Mouse (Mus musculus) B cell, adult 2 months (primary cell): ENCODE data around the gene Nab2.

Experiments used
- DNase-seq, 2 experiments: peaks; one replicate each; pipeline ENCODE4 v3.0.0; 2022

Nab2 gene

DNA sequence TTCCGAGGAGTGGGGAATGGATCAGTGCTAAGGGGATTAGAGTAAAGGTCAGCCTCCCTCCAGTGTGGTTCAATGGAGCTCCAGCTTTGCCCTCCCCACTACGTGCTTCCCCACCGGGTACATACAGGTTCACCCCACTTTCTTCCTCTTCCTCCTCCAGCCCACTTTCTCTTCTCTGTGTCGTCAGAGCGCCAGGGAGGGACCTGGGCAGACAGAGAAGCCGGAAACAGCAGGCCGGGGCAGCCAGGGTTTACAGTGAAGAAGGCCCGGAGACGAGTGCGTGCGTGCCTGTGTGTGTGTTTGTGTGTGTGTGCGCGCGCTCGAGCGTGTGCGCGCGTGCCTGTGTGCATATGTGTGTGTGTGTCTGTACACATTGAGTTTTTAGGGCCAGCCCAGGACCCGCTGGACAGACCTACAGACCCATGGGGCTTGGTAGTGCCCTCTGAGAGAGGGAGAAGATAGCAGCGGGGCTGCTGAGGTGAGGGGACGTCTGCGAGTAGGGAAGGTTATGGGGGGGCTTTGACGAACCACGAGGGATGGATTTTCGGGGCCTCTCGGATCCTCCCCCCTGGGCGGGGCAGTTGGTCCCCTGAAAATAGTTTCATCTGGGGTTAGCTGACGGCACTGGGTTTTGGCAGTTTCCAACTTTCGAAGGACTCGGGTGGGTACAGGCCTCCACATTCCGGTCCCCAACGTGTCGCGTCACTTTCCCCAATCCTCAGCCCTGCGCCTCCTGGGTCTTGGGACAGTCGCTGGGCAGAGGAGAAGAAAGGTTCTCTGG is 25.4 kb downstream of the Nab2 start, which contains the start of gene Stat6:
Gene Stat6, plus strand, starts transcription at position 215 of the 781 bp plus-strand sequence.
- DNase-seq = peak; percentile 89 to 90

DNA sequence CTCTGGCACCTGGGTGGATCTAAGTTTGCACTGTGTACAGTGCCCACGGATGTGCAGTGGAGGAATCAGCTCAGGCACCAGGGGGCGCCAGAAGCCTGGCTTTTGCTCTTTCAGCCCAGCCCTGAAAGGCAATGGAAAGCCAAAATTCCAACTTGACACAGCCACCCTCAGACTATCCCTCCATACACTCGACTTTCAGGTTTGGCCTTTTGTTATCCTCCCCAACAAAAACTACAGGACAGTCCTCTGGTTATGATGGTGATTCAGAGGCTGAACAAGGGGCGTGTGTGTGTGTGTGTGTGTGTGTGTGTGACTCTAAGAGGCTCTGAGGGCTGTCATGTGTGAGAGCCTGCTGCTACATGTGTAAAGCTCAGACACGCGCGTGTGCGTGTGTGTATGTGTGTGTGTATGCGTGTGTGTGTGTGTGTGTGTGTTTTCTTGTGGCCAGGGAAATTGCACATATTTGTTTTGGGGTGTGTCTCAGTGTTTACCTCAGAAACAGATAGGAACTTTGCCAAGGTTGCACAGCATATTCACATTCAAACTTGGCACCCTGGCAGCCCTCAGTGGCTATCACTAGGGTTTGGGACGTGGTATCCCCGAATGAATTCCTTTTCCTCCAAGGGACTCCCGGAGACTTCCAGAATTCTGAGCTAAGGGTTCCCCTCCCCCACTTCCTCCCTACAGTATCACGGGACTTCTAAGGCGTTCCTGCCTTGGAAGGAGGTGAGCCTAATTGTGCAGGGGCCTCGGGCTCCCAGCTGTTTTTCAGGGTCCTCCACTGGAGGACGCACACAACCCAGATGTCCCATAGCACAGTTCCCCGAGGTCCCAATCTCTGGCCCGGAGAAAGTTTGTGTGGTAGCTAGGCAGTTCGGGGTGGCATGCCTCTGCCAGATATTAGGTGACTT is 26.3 kb downstream of the Nab2 start:
- peak; percentile 92 to 93 for DNase-seq

DNA sequence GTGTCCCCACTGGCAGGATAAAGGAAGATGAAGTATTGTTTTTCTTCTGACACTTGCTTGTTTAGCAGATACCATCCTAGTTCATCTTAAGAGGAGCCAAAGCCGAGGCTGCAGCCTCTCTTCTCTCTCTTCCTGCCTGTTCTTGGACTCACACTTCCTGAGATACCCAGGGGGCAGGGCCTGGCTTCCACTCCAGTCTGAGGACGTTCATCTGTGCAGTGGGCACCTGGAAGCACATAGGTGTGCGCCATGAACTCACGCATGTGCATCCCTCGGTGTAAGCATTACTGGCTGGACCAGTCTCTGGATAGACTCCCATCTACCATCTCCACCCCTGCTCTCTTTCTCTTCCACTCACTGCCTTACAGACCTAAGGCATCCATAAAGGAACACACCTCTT is 27.9 kb downstream of the Nab2 start:
- DNase-seq = no peak

DNA sequence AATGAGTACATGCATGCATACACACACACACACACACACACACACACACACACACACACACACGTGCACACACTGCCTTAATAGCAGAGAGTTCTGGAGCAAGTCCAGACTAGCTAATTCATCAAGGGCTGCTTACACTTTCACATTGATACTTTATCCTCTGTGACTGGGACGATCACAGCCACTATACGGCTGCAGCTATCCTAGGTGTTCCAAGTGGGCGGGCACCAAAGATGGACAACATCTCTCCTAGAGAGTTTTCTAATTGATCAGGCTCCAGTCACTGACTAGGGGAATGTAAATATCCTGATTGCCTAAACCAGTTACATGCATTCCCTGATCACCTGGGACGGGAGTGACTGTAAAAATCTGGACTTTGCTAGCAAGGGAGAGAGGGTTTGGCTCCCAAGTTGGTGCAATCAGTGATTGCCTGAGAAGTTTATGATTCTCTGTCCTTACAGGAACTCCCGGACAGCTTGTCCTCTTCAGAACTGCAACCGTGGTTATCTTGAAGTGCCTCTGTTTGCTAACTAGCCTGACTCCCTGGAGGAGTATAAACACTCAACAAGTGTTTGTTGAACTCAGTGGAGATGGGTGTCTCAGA is 35.6 kb downstream of the Nab2 start:
- no peak for DNase-seq

DNA sequence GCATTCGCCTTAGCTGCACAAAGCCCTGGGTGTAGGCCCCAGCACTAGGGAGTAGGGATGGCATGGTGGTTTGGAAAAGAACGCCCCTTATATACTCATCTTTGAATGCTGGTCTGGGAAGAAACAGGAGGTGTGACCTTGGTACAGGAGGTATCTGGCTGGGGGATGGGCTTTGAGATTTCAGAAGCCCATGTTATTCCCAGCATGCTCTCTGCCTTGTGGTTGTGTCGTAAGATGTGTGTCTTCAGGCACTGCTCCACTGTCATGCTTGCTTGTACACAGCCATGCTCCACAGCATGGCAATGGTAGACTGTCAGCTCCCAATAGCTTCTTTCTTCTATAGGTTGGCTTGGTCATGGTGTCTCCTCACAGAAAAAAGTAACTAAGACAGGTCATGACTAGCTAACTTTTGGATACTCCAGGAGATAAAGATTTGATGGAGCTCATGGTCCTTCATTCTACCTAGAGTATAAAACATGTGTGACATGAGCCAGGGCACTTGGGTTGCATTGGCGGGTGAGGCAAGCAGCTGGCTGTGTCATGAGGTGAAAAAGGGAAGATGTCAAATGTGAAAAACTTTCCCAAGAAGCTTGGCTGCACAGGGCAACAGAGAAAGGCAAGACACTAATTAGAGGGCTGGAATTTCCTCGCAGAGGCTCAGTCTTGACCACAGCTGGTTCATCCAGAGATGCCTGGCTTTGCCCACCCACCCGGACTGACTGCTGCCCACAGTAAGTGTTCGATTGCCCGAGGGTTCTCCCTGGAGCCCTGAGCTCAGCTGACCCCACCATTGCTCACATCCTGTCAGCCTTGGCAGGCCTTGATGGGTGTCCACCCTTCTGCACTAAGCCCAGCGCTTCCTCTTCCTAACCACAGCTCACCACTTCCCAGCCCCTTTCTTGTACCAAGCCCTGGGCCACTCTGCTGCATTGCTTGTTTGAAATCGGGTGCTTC is 36.8 kb downstream of the Nab2 start:
- DNase-seq = no peak

DNA sequence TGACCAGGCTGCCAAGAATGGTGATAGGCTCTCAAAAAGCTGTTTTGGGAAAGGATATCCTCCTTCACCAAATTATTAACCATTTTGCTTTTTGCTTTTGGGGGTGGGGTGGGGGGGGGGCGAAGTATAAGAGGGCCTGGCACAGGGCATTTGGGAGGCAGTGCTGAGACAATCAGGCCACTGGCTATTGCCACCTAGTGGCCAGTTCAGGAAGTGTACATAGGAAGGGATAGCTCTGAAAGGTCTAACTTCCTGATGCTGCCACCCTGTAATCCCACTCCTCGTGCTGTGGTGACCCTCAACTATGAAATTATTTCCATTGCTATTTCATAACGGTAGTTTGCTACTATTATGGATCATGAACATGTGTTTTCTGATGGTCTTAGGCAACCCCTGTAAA is 41.9 kb downstream of the Nab2 start:
- DNase-seq = peak; percentile 62 to 66

DNA sequence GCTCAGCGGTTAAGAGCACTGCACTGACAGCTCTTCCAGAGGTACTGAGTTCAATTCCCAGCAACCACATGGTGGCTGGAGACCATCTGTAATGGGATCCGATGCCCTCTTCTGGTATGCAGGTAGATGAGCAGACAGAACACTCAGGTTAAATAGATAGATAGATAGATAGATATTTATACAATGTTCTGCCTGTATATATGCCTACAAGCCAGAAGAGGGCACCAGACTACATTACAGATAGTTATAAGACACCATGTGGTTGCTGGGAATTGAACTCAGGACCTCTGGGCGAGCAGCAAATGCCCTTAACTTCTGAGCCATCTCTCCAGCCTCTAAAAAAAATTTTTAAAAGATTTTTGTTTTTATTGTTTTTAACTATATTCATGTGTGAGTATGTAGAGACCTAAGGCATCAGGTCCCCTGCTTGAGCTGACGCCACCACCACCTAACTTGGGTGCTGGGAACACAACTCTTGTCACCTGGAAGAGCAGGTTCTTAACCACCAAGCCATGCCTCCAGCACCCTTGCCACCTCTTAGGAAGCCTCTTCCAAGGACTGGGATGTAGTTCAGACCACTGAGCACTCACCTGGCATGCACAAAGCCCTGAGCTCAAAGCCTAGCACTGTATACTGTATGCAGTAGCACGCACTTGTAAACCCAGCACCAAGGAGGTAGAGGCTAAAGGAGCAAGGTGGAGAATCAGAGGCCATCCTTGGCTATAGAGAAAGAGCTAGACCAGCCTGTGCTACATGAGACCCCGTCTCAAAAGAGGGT is 44.7 kb downstream of the Nab2 start:
- no peak for DNase-seq

DNA sequence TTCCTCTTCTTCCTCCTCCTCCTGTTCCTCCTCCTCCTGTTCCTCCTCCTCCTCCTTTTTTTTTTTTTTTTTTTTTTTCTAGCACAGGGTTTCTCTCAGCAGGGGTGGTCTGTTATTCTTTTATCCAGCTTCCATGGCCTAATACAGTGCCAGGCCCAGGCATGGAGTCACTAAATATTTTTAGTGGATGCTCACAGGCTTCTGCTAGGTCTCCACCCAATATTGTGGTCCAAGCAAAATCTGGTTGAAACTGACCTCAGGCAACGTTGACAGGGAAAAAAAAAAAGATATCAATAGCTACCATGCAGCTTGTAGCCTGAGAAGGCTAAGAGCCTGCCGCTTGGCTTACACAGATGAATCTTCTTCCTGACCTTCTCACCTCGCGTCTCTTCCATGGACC is 45.7 kb downstream of the Nab2 start:
- no peak for DNase-seq

DNA sequence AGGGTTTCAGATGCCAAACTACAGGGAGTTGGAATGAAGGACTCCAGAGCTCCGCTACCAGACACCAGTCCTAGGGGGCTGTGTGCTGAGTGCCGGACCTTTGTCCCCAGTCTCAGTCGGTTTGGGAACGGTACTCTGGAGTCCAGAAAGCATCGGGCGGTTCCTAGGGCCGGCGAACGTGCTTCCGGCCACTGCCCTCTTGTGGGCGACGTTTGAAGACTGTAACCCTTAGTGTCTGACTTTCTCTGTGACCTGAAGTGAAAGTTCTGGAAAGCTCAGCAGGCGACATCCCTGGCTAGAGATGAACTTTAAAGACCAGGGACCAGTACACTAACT is 46.3 kb downstream of the Nab2 start:
- peak; percentile 34 to 43 for DNase-seq

DNA sequence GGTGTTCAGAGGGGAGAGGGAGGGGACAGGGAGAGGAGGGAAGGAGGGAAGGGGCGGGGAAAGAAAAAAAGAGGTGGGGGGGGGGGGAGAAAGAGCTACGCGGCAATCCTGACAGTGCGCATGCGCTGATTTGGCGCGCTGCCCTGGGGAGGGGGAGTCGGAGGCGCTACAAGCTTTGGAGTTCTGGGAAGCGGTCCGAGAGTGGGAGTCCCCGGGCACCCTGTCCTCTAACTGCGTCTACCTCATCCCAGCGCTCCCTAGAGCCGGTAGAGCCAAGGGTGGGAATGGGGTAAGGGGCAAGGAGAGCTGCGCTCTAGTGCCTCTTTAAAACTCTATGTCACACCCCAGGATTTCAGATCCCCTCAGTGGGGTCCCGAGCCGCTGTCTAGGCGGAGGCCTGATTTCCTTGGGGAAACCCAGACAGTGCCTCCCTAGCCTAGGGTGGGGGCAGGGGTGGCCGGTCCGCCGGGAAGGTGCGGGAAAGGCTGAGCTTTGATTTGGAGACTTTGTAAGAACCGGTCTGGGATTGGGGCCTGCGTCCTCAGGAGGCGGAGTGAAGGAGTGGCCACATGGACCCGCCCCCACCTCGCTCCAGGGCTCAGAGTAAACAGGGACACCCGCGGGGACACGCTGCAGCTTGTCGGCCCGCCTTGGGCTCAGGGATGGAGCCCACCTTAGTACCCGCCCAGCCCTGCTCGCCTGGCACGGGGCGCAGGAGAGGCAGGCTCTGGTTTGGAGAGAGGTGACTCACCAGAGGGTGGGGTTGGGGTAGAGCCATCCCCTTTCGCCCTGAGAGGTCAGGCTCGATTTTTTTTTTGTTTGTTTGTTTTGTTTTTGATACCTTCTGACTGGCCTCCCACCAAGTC is 46.9 kb downstream of the Nab2 start:
- DNase-seq = peak; percentile 49 to 52

DNA sequence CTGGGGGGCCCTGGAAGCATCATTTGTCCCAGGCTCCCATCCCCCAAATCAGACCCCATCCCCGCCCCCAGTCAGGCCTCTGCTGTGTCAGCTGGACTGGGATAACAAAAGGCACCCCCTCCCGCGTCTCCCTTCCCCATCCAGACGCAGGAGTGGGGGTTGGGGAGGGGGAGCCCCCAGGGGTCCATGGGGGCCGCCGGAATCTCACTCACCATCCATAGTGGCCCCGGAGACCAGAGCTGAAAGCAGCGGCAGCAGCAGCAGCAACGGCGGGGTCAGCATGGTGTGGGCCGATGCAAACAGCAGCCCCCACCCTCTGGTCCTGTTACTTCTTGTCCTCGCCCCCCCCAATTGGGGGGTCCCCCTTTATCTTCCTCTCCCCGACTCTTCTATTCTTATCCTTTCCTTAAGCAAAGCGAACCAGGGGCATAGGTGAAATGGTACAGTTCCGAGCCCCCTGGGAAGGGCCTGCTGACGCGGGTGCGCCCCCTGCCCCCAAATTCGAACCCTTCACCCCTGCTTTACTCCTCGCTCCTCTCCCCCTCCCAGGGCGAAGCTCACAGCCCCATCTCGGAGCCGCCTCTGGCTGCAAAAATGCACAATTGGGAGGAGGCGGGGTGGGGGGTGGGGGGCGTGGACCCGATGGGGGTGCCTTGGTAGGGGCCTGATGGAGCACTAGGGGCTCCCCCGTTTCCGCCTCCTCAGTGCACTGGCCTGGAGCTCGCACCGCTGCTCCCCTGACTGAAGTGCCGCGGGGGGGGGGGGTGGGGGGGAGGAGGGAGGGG is 47.8 kb downstream of the Nab2 start, which contains the start of gene Lrp1:
Gene Lrp1, minus strand, starts transcription at position 743 of the 785 bp plus-strand sequence.
- no peak for DNase-seq

DNA sequence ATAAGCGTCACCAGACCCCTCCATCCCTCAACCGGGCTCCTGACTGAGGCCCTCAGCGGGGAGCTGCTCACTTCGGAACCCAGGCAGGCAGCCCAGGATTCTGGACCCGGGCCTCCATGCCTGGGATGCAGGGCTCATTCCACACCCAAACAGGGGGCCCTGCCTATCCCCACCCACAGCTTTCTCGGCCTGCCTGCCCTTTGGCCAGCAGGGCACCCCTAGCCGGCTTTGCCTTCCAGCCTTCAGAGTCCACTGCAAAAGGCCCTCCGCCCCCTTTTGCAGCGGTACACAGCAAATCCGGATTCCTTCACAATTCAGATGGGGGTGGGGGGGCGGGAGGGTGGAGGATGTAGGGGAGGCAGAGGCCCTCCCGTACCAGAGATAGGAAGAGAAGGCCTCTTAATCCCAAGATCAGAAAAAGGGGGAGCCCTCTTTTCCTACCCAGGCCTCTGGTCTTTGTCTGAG is 48.4 kb downstream of the Nab2 start:
- DNase-seq = no peak

DNA sequence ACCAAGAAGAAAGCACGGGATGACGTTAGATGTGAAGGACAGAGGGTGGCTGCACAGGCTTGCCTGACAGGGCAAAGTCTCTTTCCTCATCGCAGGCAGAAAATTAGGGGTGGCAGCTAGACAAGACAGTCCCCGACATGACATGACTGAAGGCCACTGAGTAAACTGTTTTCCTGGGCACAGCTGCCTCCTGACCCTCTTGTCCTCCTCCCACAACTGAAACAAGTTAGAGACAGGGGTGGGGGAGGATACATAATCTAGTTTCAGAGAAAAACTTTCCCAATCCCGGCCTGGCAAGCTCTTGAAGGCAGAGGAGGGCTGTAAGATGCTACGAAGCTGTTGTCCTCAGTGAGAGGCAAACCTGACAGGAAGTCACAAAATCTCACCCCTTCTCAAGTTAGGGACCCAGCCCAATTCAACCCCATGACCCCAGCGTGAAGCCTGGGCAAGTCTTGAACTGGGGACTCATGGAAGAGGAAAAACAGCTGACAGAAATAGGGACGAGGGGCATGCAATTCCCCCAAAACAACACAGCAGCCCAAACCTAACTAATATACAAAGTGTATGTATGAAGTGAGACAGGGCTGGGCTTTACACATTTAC is 49.1 kb downstream of the Nab2 start:
- DNase-seq = no peak

DNA sequence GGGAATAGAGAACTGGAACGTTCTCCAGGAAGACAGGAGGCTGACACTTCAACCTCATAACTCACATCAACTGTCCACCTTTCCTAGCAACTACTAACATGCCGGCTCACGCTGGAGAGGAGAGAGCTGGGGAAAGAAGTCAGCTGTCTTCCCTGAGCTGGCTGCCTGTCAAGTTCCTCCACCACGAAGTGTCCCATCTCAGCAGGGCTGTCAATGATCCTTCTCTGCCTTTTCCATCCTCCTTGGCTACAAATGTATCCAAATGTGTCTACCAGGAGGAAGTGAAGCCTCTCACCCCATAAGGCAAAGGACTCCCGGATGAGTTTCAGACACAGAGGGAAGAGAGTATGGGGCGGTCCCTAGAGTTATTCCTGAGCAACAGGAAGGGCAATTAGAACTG is 50.2 kb downstream of the Nab2 start:
- no peak for DNase-seq

DNA sequence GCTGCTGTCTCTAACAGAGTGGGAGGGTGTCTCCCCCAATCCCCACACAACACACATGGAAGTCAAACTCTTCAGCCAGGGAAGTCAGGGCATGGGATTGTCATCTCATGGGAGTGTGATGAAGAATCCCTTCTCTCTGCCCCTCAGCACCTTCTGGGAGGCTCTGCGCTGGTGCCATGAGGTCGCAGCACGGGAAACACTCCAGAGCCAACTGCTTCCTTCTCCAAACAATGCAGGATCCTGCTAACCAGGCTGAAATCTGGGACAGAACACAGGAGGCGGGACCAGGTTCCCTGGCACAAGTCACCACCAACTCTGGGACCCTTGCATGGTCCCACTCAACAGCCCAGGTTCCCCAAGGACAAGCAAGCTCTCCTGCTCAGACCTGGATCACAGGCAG is 51.1 kb downstream of the Nab2 start:
- DNase-seq = no peak

DNA sequence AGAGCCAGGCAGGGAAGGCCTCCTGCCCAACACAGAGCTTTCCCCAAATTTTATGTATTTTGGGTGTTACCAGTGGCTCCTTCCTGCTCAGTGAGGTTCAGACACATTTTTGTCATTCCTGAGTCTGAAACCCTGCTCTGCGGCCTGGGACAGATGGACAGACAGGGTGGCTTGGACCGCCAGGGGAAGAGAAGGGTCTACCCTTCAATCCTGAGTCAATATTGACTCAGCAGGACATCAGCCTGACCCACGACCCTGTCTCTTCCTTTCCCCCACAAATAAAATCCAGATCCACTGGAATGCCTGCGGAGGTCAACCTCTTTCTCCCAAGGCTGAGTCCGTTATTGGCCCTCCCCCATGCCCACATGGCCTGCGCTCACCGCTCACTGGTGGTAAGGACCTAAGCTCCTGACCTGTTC is 52.1 kb downstream of the Nab2 start:
- DNase-seq = no peak

DNA sequence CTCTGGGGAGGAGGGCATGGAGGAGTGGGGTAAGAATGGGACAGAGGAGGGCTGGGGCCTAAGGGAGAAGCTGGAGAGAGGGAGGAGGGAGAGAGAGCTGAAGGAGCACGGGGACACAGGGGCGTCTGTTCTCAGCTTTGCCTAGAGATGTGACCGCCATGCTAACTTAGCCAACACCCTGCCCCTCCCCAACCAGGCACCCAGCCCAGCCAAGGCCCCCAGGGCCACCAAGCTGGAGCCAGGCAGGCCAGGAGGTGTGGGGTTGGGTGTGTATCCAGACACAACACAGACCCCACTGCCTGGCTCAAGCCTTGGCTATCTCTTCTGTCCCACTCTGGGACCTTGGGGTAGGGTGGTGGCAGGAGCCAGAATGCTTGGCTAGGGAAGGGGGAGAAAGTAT is 52.8 kb downstream of the Nab2 start:
- no peak for DNase-seq

DNA sequence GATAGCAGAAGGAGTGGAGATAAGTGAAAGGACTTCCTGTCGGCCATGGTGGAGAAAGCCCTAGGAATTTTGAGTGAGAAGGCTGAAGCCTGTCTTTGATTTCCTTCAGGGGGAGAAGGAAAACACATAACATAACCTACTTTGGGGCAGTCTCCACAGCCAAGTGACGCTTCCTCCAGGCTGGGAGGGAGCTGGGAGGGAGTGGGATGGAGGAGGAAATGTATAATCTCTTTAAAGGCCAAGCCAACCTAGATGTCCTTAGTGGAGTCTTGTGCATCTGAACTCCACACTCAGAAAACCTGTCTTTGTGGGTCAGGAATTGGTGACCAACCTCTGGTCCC is 53.4 kb downstream of the Nab2 start:
- no peak for DNase-seq
